Mouse (Mus musculus) midbrain, postnatal 0 days (tissue): Measurements from ENCODE around the gene Adprm. TPM values are rescaled to one million over a fixed set of nuclear protein-coding genes. Genes with fewer than 3 reads are reported as not detected.

Source experiments
- ATAC-seq: fragments of 200-750 bp; cut with Nextera tagmentation; 2 replicates; pipeline ENCODE4 v1.8.0; 2017; ENCODE audit warnings: moderate number of reproducible peaks, mild to moderate bottlenecking, moderate TSS enrichment, moderate library complexity; ENCODE audit not compliant: low FRiP score
- DNase-seq: peaks from one replicate; pipeline ENCODE4 v3.0.0-alpha.2; 2015; ENCODE audit warnings: low spot score
- H3K27ac ChIP-seq: fragments of 300-500 bp; sonication (generic); 2 replicates; pipeline ENCODE4 v1.5.1; 2014; ENCODE audit warnings: low read depth, mild to moderate bottlenecking, low read length, mixed read lengths
- H3K27me3 ChIP-seq: fragments of 300-500 bp; sonication (generic); 2 replicates; pipeline ENCODE4 v1.6.1; 2014; ENCODE audit warnings: low read length, control low read depth, mixed read lengths; ENCODE audit not compliant: insufficient read depth
- H3K36me3 ChIP-seq: fragments of 300-500 bp; sonication (generic); 2 replicates; pipeline ENCODE4 v1.6.1; 2014; ENCODE audit warnings: low read length, control low read depth, mixed read lengths; ENCODE audit not compliant: insufficient read depth
- H3K4me1 ChIP-seq: fragments of 300-500 bp; sonication (generic); 2 replicates; pipeline ENCODE4 v1.6.1; 2014; ENCODE audit warnings: mild to moderate bottlenecking, control low read depth, antibody characterized with exemption, low read length, mixed read lengths; ENCODE audit not compliant: insufficient read depth
- H3K4me2 ChIP-seq: fragments of 300-500 bp; sonication (generic); 2 replicates; pipeline ENCODE4 v1.6.1; 2014; ENCODE audit warnings: low read depth, mild to moderate bottlenecking, low read length, mixed read lengths; ENCODE audit not compliant: poor library complexity, severe bottlenecking
- H3K4me3 ChIP-seq: fragments of 300-500 bp; sonication (generic); 2 replicates; pipeline ENCODE4 v1.5.1; 2014; ENCODE audit warnings: low read depth, mild to moderate bottlenecking, low read length, moderate library complexity
- H3K9ac ChIP-seq: fragments of 300-500 bp; sonication (generic); replicated peaks from 2 replicates; pipeline ENCODE4 v1.6.1; 2014; ENCODE audit warnings: mild to moderate bottlenecking, low read length, moderate library complexity, mixed read lengths; ENCODE audit not compliant: poor library complexity, severe bottlenecking
- H3K9me3 ChIP-seq: fragments of 300-500 bp; sonication (generic); 2 replicates; pipeline ENCODE4 v1.6.1; 2016; ENCODE audit warnings: low read length, control low read depth
- CTCF ChIP-seq: IDR thresholded peaks from 2 replicates; pipeline ENCODE4 v1.5.1; 2016; ENCODE audit warnings: antibody characterized with exemption, mild to moderate bottlenecking
- WGBS: fragments of 180-500 bp; shearing (Covaris S2); extraction: QIAGEN DNeasy Blood & Tissue Kit; methylation state at CpG from one replicate; pipeline ENCODE4 v1.1.7; 2014; 5-methylcytosine and 5-hydroxymethylcytosine counted together
- polyA plus RNA-seq: library from polyadenylated mRNA; unstranded; fragments of >200 nt; fragmentation: Nextera tagmentation; extraction: Ambion mirVana; gene quantifications from 2 replicates; pipeline ENCODE4 v1.2.1, GENCODE M21; 2015
- total RNA-seq: library from RNA; depleted of rRNA; stranded (reverse); fragments of >200 nt; gene quantifications from 2 replicates; pipeline ENCODE4 v1.2.3, GENCODE M21; 2014

Gene Adprm
- total and polyA plus RNA-seq, 2 experiments from 2014 or later: 25.9 to 28.6 TPM

DNA sequence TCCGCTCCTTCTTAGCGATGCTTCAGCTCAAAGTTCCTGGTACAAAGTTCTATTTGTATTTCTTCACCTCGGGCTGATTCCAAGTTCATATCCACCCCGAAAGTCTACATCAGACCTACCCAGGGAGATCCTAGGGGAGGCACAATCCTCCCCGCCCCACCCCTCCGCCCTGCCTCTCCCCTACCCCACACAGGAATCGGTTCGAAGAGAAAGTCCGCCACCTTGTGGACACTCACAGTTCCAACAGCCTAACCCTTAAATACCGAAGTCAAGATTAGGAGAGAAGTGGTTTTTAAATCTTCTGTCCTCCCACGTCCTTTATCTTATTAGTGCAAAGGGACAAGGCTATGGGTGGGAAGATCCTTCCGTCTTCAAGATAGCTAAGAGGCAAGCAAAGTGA lies 31.4 kb downstream of the Adprm start:
- DNase-seq (peak; percentile 77), ATAC-seq (no peak)
- no peaks in the 10 kb centered on the region for H3K9me3 ChIP-seq
- no peak overlapping the region for H3K27ac ChIP-seq
- no peaks in the 10 kb centered on the region for H3K36me3 ChIP-seq
- no peak overlapping the region for H3K4me3 ChIP-seq
- peak overlapping the region; percentile 42 for H3K4me2 ChIP-seq
- TF ChIP-seq CTCF: peak; percentile 84
- no peaks in the 10 kb centered on the region for H3K4me1 ChIP-seq
- no peak overlapping the region for H3K9ac ChIP-seq
- whole genome bisulfite sequencing: 4% methylated on average over 12 of the region's 12 CpGs
- peaks cover 3% of the 10 kb centered on the region; the same call in 1 of the 2 replicates for H3K27me3 ChIP-seq

DNA sequence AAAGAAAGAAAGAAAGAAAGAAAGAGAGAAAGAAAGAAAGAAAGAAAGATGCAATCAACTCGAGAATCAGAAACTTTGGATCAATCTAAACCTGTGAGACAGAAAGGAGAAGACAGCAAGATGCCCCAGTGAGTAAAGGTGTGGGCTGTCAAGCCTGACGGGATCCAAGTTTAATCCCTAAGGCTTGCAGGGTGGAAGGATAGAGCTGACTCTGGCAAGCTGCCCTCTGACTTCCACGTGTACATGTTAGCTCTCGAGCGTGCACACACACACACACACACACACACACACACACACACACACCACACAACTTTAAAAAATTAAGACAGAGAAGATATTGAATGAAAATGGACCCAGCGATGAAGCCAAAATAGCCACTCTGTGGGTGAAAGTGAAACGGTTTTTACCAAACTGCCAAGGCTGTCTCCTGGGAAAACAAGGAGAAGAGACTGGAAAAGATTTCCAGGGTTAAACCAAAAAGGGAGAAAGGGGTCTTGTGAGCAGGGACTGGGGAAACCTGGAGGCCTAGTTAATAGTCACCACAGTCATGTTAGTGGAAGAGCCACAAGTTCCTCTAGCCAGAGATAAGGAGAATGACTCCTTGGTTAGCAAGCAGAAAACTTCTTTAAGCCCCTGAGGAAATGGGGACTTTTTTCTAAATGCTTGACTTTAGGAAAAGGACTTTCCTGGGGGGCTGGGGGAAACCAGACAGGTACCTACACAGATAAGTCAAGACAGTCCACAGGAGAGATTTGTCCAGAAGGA lies 32.5 kb downstream of the Adprm start:
- no peak for ATAC-seq
- H3K27me3 ChIP-seq: peaks cover 3% of the 10 kb centered on the region; the same call in 1 of the 2 replicates
- H3K27ac ChIP-seq: no peak overlapping the region
- no peak for TF ChIP-seq CTCF
- H3K4me1 ChIP-seq: no peaks in the 10 kb centered on the region
- no peaks in the 10 kb centered on the region for H3K9me3 ChIP-seq
- H3K4me2 ChIP-seq: no peak overlapping the region
- WGBS: 50% methylated on average over 7 of the region's 7 CpGs
- no peak overlapping the region for H3K9ac ChIP-seq
- no peaks in the 10 kb centered on the region for H3K36me3 ChIP-seq
- no peak overlapping the region for H3K4me3 ChIP-seq
- DNase-seq: no peak

DNA sequence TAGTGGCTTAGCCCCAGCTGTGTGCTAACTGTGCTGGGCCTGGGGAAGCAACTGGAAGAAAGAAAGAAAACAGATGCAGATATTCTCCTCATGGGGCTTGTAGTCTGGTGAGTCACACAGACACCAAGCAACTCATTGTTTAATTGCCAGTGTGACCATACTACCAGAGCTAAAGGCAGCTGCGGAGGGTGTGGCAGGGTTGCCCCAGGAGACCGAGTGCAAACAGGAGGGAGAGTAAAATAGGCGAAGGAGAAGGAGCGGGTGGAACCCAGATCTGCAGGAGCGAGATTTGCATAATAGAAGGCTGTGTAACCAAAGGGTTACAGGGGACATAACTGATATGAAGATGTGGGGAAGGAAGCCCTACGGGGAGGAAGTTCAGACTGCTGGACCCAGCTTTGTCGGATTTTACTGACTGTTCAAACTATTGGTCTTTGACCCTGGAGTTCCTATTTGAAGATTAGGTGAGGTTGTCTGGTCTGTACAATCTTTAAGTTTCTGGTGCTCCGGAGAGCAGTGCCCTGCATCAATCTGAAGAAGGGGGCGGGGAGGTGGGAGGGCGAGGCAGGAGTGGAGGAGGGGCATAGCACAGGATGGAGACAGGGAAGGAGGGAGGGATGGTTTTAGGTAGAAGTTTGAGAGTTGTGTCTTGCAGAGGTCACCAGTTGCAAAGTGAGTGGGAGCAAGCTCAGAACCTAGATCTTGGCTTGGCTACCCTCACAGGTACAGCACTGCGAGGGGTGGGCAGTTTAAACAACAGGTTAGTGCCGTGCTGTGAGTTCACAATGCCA lies 34.4 kb downstream of the Adprm start:
- Histone ChIP-seq H3K4me1 (no peaks in the 10 kb centered on the region), H3K27me3 (peaks cover 3% of the 10 kb centered on the region; the same call in 1 of the 2 replicates), H3K36me3 (no peaks in the 10 kb centered on the region), H3K9ac (no peak overlapping the region), H3K4me2 (no peak overlapping the region), H3K27ac (no peak overlapping the region), H3K9me3 (no peaks in the 10 kb centered on the region), H3K4me3 (no peak overlapping the region)
- no peak for ATAC-seq
- DNase-seq: no peak
- TF ChIP-seq CTCF: no peak
- WGBS: 9% methylated on average over 12 of the region's 12 CpGs

DNA sequence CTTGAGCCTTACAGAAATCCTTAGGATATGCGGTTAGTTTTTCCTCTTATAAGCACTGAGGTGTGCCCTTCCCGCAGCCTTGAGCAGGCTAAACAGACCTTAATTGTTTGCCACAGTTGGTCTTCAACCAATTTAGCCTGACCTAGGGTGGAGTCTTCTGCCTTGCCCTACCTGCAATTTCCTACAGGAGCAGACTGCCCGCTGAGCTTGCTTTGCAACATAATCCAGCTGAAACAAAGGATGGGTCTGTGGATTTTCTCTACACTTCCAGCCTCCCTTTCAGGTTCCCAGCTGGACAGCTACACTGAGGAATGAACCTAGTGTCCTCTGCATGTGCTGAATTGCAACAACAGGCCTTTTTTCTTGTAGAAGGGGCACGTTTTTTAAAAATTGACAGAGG lies 40.8 kb downstream of the Adprm start:
- no peak for TF ChIP-seq CTCF
- ATAC-seq: no peak
- WGBS: 36% methylated on average over 4 of the region's 4 CpGs

DNA sequence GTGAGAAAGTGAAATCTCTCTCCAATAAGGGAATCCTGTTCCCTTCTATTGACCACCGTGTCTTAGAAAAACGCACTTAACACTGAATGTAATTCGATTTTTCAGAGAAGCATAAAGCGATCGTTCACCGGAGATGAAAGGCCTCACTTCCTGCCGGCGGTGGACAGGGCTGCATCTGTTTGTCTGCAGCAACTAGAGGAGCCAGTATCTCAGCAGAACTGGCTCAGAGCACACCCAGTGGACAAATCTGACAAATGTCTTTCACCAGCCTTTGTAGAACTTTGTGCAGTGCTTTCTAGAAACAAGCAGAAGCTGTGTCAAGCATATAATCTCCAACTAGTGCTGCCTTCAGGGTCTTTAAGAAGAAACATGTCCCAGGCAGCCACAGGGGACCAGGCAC lies 42.0 kb downstream of the Adprm start:
- TF ChIP-seq CTCF: peak; percentile 72
- Histone ChIP-seq H3K4me1 (peaks cover 3% of the 10 kb centered on the region; the same call in 1 of the 2 replicates), H3K9me3 (no peaks in the 10 kb centered on the region), H3K27me3 (no peaks in the 10 kb centered on the region), H3K4me3 (no peak overlapping the region), H3K36me3 (no peaks in the 10 kb centered on the region), H3K4me2 (no peak overlapping the region), H3K9ac (no peak overlapping the region), H3K27ac (no peak overlapping the region)
- peak; percentile 72 for ATAC-seq
- WGBS: 2% methylated on average over 8 of the region's 8 CpGs
- peak; percentile 73 for DNase-seq

More for the DNA sequence above, 40.8 kb downstream of the Adprm start:
- Histone ChIP-seq H3K27ac (no peak overlapping the region), H3K4me2 (no peak overlapping the region), H3K36me3 (no peaks in the 10 kb centered on the region), H3K4me1 (peaks cover 3% of the 10 kb centered on the region; the same call in 1 of the 2 replicates), H3K27me3 (no peaks in the 10 kb centered on the region), H3K9me3 (no peaks in the 10 kb centered on the region), H3K9ac (no peak overlapping the region), H3K4me3 (no peak overlapping the region)
- DNase-seq: no peak

DNA sequence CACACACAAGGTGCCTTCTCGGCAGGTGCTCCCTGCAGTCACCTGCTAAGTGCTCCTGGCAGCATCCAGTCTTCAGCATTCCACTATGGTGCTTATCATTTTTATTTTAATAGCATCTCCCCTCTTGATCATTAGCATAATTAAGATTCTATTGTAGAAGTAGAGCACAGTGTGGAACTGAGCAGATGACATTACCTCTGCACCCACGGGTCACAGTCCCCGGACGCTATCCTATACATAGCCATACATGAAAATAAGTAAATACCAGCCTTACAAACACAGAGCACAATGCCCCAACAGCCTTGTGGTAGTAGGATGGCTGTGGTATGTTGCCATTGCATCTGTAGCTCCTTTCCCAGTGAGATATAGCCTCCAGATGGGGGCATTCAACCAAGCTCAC lies 43.9 kb downstream of the Adprm start:
- no peak overlapping the region for H3K27ac ChIP-seq
- WGBS: 89% methylated on average over 4 of the region's 4 CpGs
- peaks cover 3% of the 10 kb centered on the region; the same call in 1 of the 2 replicates for H3K4me1 ChIP-seq
- no peak overlapping the region for H3K9ac ChIP-seq
- TF ChIP-seq CTCF: no peak
- H3K4me2 ChIP-seq: no peak overlapping the region
- no peaks in the 10 kb centered on the region for H3K9me3 ChIP-seq
- no peak for ATAC-seq
- DNase-seq: no peak
- no peaks in the 10 kb centered on the region for H3K36me3 ChIP-seq
- no peak overlapping the region for H3K4me3 ChIP-seq
- no peaks in the 10 kb centered on the region for H3K27me3 ChIP-seq
